Mouse (Mus musculus): Measurements from ENCODE around the gene Slc6a16. TPM values are rescaled to one million over a fixed set of nuclear protein-coding genes. Genes with fewer than 3 reads are reported as not detected.

Slc6a16 gene
- polyA plus RNA-seq, 1 experiment from 2014 or later: not detected

DNA sequence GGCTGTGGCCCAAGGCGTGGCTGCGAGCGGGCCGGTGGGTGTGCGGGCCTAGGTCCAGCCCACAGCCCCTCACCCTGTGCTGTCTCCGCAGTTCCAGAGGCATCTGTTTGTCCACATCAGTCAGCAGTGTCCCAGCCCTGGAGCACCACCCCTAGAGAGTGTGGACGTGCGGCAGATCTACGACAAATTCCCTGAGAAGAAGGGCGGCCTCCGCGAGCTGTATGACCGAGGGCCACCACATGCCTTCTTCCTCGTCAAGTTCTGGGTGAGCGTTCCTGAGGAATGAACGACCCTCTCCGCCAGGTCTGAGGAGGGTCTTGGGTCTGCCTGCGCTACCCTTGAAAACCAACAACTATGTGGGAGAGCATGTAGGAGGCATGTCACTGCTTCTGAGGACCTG, 12.3 kb upstream of the Slc6a16 start:
- DNase-seq (ENCODE audit: low spot score): no peak
- WGBS: 89% methylated on average over 18 of the region's 18 CpGs

DNA sequence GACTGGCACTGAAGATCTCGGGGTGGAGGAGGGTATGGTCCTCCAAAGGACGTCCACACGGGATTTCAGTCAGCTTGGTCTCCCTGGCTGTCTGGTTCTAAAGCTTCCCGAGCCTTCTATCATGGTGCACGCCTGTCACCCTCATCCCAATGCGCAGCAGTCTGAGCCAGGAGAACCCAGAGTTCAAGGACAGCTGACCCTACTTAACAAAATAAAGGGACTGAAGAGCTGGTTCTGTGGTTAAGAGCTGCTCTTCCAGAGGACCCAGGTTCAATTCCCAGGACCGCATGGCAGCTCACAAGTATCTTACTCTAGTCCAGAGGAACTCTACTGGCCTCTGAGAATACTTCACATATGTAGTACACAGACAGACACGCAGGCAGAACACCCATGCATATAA, 11.8 kb upstream of the Slc6a16 start:
- TF ChIP-seq EP300 (IDR thresholded peaks at IDR 0.05) (no peak), CTCF (IDR thresholded peaks at IDR 0.05) (no peak)
- Histone ChIP-seq H3K4me1 (ENCODE audit: insufficient read depth, low read depth, low read length) (peaks cover 4% of the 10 kb centered on the region; the same call in 1 of the 2 replicates), H3K36me3 (ENCODE audit: insufficient read depth, low read length) (0 out of 2 replicates have a peak, but pooled peaks cover 12% of the 10 kb centered on the region)

More for the DNA sequence above, 12.3 kb upstream of the Slc6a16 start:
- no peak for TF ChIP-seq CTCF (IDR thresholded peaks at IDR 0.05)
- no peak for TF ChIP-seq EP300 (IDR thresholded peaks at IDR 0.05)
- H3K4me2 ChIP-seq (replicated peaks; ENCODE audit: low read depth, low read length): no peak overlapping the region
- H3K27me3 ChIP-seq (replicated peaks; ENCODE audit: insufficient read depth, low read length): no peaks in the 10 kb centered on the region
- ATAC-seq: no peak
- H3K4me1 ChIP-seq (ENCODE audit: insufficient read depth, low read depth, low read length): no peaks in the 10 kb centered on the region
- no peak overlapping the region for H3K27ac ChIP-seq (ENCODE audit: low read length)
- no peak overlapping the region for H3K9ac ChIP-seq (replicated peaks; ENCODE audit: low read depth)
- peaks cover 14% of the 10 kb centered on the region; the same call in 1 of the 2 replicates for H3K36me3 ChIP-seq (ENCODE audit: insufficient read depth, low read length)
- H3K4me3 ChIP-seq (ENCODE audit: low read depth, low read length): no peak overlapping the region
- H3K9me3 ChIP-seq (ENCODE audit: low read length): no peaks in the 10 kb centered on the region

DNA sequence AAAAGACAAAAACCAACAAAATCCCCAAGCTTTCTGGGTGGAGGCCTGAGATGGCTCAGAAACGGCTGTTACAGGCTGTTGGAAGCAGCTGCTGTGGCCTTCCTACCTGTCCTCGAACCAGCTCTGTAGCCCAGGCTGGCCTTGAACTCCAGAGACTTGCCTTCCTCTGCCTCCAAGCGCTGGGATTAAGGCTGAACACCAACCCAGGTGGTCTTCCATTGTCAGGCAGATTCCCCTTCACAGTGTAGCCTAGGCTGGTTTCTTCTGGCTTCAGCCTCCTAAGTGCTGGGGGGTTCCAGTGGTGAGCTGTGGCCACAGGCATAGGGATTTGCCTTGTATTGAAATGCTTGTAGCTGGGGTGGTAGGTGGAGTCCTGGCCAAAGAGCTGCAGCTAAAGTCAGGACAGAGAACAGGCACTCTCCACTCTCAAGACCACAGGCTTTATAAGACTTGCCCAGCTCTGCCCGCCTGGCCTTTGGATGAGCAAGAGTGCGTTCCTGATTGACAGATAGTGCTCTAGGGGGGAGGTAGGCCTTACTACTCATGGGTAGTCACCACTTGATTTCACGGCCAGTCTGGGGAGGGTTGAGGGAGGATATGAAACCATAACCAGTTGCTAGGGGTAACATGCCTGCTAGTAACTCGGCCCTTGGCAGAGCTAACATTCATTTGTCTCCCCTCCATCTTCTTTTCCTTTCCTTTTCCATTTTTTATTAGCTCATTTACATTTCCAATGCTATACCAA, 11.3 kb upstream of the Slc6a16 start:
- Histone ChIP-seq H3K4me3 (ENCODE audit: low read depth, low read length) (no peak overlapping the region), H3K27ac (ENCODE audit: low read length) (no peak overlapping the region), H3K4me1 (ENCODE audit: insufficient read depth, low read depth, low read length) (peaks cover 9% of the 10 kb centered on the region; the same call in 1 of the 2 replicates), H3K27me3 (replicated peaks; ENCODE audit: insufficient read depth, low read length) (no peaks in the 10 kb centered on the region), H3K4me2 (replicated peaks; ENCODE audit: low read depth, low read length) (no peak overlapping the region), H3K9ac (replicated peaks; ENCODE audit: low read depth) (no peak overlapping the region), H3K9me3 (ENCODE audit: low read length) (no peaks in the 10 kb centered on the region), H3K36me3 (ENCODE audit: insufficient read depth, low read length) (0 out of 2 replicates have a peak, but pooled peaks cover 12% of the 10 kb centered on the region)
- ATAC-seq: no peak
- WGBS: 95% methylated on average over 7 of the region's 7 CpGs
- TF ChIP-seq EP300 (IDR thresholded peaks at IDR 0.05): no peak
- TF ChIP-seq CTCF (IDR thresholded peaks at IDR 0.05): no peak
- no peak for DNase-seq (ENCODE audit: low spot score)

More for the DNA sequence above, 11.8 kb upstream of the Slc6a16 start:
- H3K9me3 ChIP-seq (ENCODE audit: low read length): no peaks in the 10 kb centered on the region
- 92% methylated on average over 8 of the region's 8 CpGs for WGBS
- DNase-seq (ENCODE audit: low spot score) (no peak), ATAC-seq (no peak)
- no peak overlapping the region for H3K9ac ChIP-seq (replicated peaks; ENCODE audit: low read depth)
- H3K4me3 ChIP-seq (ENCODE audit: low read depth, low read length): no peak overlapping the region
- no peak overlapping the region for H3K4me2 ChIP-seq (replicated peaks; ENCODE audit: low read depth, low read length)
- H3K27ac ChIP-seq (ENCODE audit: low read length): no peak overlapping the region
- H3K27me3 ChIP-seq (replicated peaks; ENCODE audit: insufficient read depth, low read length): no peaks in the 10 kb centered on the region

DNA sequence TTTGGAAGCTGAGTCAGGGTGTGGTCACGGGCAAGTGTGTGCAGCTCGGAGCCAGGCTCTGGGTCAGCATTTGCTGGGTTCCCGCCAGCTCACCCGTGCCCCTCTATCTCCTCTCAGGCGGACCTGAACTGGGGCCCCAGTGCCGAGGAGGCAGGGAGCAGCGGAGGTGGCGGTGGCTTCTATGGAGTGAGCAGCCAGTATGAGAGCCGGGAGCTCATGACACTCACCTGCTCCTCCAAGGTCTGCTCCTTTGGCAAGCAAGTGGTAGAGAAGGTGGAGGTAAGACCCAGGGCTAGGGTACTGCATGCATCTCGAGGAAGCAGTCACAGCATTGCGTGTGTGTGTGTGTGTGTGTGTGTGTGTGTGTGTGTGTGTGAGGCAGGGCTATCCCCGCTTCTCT, 9.7 kb upstream of the Slc6a16 start:
- no peak for ATAC-seq
- H3K36me3 ChIP-seq (ENCODE audit: insufficient read depth, low read length): 0 out of 2 replicates have a peak, but pooled peaks cover 12% of the 10 kb centered on the region
- peaks cover 13% of the 10 kb centered on the region; the same call in 1 of the 2 replicates for H3K4me1 ChIP-seq (ENCODE audit: insufficient read depth, low read depth, low read length)
- WGBS: 90% methylated on average over 12 of the region's 12 CpGs
- TF ChIP-seq CTCF (IDR thresholded peaks at IDR 0.05) (no peak), EP300 (IDR thresholded peaks at IDR 0.05) (no peak)
- no peaks in the 10 kb centered on the region for H3K9me3 ChIP-seq (ENCODE audit: low read length)
- no peak for DNase-seq (ENCODE audit: low spot score)
- no peak overlapping the region for H3K9ac ChIP-seq (replicated peaks; ENCODE audit: low read depth)
- H3K27me3 ChIP-seq (replicated peaks; ENCODE audit: insufficient read depth, low read length): no peaks in the 10 kb centered on the region
- H3K27ac ChIP-seq (ENCODE audit: low read length): no peak overlapping the region
- H3K4me3 ChIP-seq (ENCODE audit: low read depth, low read length): no peak overlapping the region
- H3K4me2 ChIP-seq (replicated peaks; ENCODE audit: low read depth, low read length): no peak overlapping the region

DNA sequence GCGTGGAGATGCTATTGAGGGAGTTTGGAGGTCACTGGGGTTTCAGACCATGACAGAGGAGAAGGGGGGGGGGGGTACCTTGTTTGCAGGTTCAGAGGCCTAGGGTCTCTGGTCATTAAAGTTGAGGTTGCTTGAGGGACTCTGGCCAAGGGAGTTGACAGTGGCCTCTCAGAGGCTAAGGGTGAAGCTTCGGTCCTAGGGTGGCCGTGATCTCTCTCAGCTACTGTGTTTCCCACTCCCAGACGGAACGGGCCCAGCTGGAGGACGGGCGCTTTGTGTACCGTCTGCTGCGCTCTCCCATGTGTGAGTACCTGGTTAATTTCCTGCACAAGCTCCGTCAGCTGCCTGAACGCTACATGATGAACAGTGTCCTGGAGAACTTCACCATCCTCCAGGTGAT, 8.9 kb upstream of the Slc6a16 start:
- WGBS: 89% methylated on average over 11 of the region's 11 CpGs
- ATAC-seq: no peak
- Histone ChIP-seq H3K27ac (ENCODE audit: low read length) (no peak overlapping the region), H3K4me1 (ENCODE audit: insufficient read depth, low read depth, low read length) (peaks cover 13% of the 10 kb centered on the region; the same call in 1 of the 2 replicates), H3K36me3 (ENCODE audit: insufficient read depth, low read length) (0 out of 2 replicates have a peak, but pooled peaks cover 12% of the 10 kb centered on the region), H3K27me3 (replicated peaks; ENCODE audit: insufficient read depth, low read length) (no peaks in the 10 kb centered on the region), H3K4me2 (replicated peaks; ENCODE audit: low read depth, low read length) (no peak overlapping the region), H3K4me3 (ENCODE audit: low read depth, low read length) (no peak overlapping the region), H3K9me3 (ENCODE audit: low read length) (no peaks in the 10 kb centered on the region), H3K9ac (replicated peaks; ENCODE audit: low read depth) (no peak overlapping the region)
- TF ChIP-seq EP300 (IDR thresholded peaks at IDR 0.05) (no peak), CTCF (IDR thresholded peaks at IDR 0.05) (no peak)
- no peak for DNase-seq (ENCODE audit: low spot score)

DNA sequence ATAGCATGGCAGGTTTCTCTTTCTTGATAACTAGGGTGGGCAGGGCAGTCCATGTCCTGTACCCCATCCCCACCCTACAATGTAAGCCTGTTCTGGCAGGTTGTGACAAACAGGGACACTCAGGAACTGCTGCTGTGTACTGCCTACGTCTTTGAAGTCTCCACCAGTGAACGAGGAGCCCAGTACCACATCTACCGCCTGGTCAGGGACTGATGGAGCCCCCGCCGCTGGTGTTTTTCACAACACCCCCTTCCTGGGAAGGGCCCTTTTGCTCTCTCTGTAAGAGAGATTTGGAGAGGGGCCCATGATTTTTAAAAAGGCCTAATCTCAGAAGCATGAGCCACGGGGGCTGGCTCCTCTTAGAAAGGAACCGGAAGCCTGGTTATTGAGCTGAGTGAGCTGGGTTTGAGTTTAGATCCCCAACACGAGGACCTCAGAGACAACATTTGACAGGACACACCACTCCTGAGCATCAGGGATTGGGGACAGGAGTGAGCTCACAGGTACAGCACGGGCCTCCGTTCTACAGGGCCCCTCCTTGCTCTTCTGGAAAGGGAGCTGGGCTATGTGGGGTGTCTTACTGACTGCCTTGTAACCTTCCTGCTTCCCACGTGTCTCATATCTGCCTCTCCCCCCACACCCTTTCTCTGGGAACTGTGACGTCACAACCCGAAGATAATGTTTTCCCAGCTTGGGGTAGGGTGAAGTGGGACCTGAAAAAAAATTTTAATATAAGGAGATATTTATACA, 8.0 kb upstream of the Slc6a16 start:
- TF ChIP-seq EP300 (IDR thresholded peaks at IDR 0.05) (no peak), CTCF (IDR thresholded peaks at IDR 0.05) (no peak)
- ATAC-seq: no peak

More for the DNA sequence above, 8.0 kb upstream of the Slc6a16 start:
- Histone ChIP-seq H3K4me1 (ENCODE audit: insufficient read depth, low read depth, low read length) (peaks cover 13% of the 10 kb centered on the region; the same call in 1 of the 2 replicates), H3K27me3 (replicated peaks; ENCODE audit: insufficient read depth, low read length) (no peaks in the 10 kb centered on the region), H3K9me3 (ENCODE audit: low read length) (no peaks in the 10 kb centered on the region), H3K27ac (ENCODE audit: low read length) (no peak overlapping the region), H3K36me3 (ENCODE audit: insufficient read depth, low read length) (0 out of 2 replicates have a peak, but pooled peaks cover 12% of the 10 kb centered on the region), H3K4me3 (ENCODE audit: low read depth, low read length) (no peak overlapping the region), H3K4me2 (replicated peaks; ENCODE audit: low read depth, low read length) (no peak overlapping the region), H3K9ac (replicated peaks; ENCODE audit: low read depth) (no peak overlapping the region)
- WGBS: 53% methylated on average over 13 of the region's 13 CpGs
- DNase-seq (ENCODE audit: low spot score): no peak

Data from lung, postnatal 0 days (tissue).